ENCODE assay signal across 8 mouse cellular contexts in the genomic region with DNA sequence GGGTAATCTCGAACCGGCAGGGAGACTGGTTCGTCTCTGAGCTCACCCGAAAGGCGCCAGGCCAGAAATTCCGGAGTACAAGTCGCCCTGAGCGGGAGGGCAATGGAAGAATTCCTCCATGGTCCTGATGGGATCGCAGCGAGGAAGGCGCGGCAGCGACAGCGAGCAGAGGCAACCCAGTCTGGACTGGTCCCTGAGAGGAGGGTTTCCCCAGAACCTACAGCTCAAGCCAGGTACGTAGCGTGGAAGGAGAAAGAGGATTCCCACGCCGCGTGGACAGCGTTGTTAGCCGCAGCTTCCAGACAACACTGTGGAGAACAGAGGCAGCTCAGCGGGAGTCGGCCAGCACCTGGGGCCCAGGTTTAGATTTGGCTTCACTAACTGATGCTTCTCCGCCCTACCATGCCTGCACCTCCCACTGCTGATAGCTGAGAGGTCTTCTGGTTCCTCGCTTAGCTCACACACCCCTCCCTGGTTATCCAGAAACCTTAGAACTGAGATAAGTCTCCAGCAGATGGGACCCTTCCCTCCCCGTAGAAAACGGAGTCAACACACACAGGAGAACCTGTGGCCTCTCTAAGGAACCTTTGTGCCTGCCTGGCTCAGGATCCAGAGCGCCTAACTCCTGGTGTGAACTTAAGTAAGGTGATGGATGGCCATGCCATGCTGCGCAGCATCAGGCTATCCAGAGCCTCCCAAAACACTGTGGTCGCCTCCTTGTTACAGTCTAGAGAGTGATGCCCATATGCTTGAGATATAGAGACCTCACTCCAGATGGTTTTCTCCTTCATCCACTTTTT. TPM values are rescaled to one million over a fixed set of nuclear protein-coding genes. Genes with fewer than 3 reads are reported as not detected.
DNase-seq lines count a peak whose midpoint lies in the region; ATAC-seq lines count a peak whose summit lies in the region.

No protein-coding gene starts in this region.

- no peaks in the 10 kb centered on the region for H3K36me3 ChIP-seq in lung, embryonic 16.5 days (ENCODE audit: control insufficient read depth, insufficient read depth, low read length)
- no peaks in the 10 kb centered on the region for H3K36me3 ChIP-seq in hindbrain, embryonic 12.5 days
- no peaks in the 10 kb centered on the region for H3K36me3 ChIP-seq in limb, embryonic 12.5 days

- no peak for DNase-seq in lung, postnatal 36 days
- peak; percentile 13 for DNase-seq in embryo, embryonic 11.5 days (ENCODE audit: low read depth, low spot score)
- peak; percentile 67 for DNase-seq in retina, postnatal 1 day
- no peak for DNase-seq in spleen, postnatal 4 days (ENCODE audit: low spot score in 2 of 2)

- H3K9ac ChIP-seq in lung, embryonic 16.5 days (ENCODE audit: low read length): peak overlapping the region; percentile 46
- H3K9ac ChIP-seq in hindbrain, embryonic 12.5 days: peak overlapping the region; percentile 72
- H3K9ac ChIP-seq in limb, embryonic 12.5 days (replicated peaks): peak overlapping the region; percentile 55; the same call in 1 of the 2 replicates

- WGBS in lung, embryonic 16.5 days: 3% methylated on average over 30 of the region's 30 CpGs
- whole genome bisulfite sequencing in hindbrain, embryonic 12.5 days: 2% methylated on average over 30 of the region's 30 CpGs
- 2% methylated on average over 30 of the region's 30 CpGs for WGBS in limb, embryonic 12.5 days

- peak overlapping the region; percentile 53 for H3K4me3 ChIP-seq in lung, embryonic 16.5 days (ENCODE audit: low read length)
- peak overlapping the region; percentile 57 for H3K4me3 ChIP-seq in hindbrain, embryonic 12.5 days
- H3K4me3 ChIP-seq in limb, embryonic 12.5 days (replicated peaks): peak overlapping the region; percentile 65

- H3K27me3 ChIP-seq in lung, embryonic 16.5 days (ENCODE audit: control insufficient read depth, insufficient read depth, low read depth, low read length): peaks cover 7% of the 10 kb centered on the region
- peaks cover 6% of the 10 kb centered on the region; the same call in 1 of the 2 replicates for H3K27me3 ChIP-seq in hindbrain, embryonic 12.5 days
- H3K27me3 ChIP-seq in limb, embryonic 12.5 days: peaks cover 28% of the 10 kb centered on the region

- H3K27ac ChIP-seq in lung, embryonic 16.5 days (ENCODE audit: low read length): no peak overlapping the region
- peak overlapping the region; percentile 26; the same call in 1 of the 2 replicates for H3K27ac ChIP-seq in hindbrain, embryonic 12.5 days
- H3K27ac ChIP-seq in limb, embryonic 12.5 days: no peak overlapping the region

- H3K4me2 ChIP-seq in lung, embryonic 16.5 days (ENCODE audit: low read depth, low read length): peak overlapping the region; percentile 92
- peak overlapping the region; percentile 88 for H3K4me2 ChIP-seq in hindbrain, embryonic 12.5 days (replicated peaks)
- H3K4me2 ChIP-seq in limb, embryonic 12.5 days: peak overlapping the region; percentile 99

- H3K4me1 ChIP-seq in lung, embryonic 16.5 days (replicated peaks; ENCODE audit: control insufficient read depth, insufficient read depth, low read length): peaks cover 7% of the 10 kb centered on the region; the same call in 1 of the 2 replicates
- H3K4me1 ChIP-seq in hindbrain, embryonic 12.5 days: peaks cover 6% of the 10 kb centered on the region
- H3K4me1 ChIP-seq in limb, embryonic 12.5 days (replicated peaks): peaks cover 8% of the 10 kb centered on the region; the same call in 1 of the 2 replicates

- no peaks in the 10 kb centered on the region for H3K9me3 ChIP-seq in lung, embryonic 16.5 days (ENCODE audit: control insufficient read depth, low read length)
- H3K9me3 ChIP-seq in hindbrain, embryonic 12.5 days (replicated peaks): no peaks in the 10 kb centered on the region
- H3K9me3 ChIP-seq in limb, embryonic 12.5 days: no peaks in the 10 kb centered on the region

- ATAC-seq in lung, embryonic 16.5 days (ENCODE audit: low read depth): 0 out of 2 replicates have a peak, but pooled peaks have one; percentile 20
- peak; percentile 72 for ATAC-seq in hindbrain, embryonic 12.5 days (ENCODE audit: low FRiP score)
- ATAC-seq in limb, embryonic 12.5 days (ENCODE audit: insufficient number of reproducible peaks, insufficient read depth, low FRiP score, low TSS enrichment, low read depth): peak; percentile 29; the same call in 1 of the 2 replicates
- no peak for ATAC-seq in CD4-positive, CD25-positive, alpha-beta regulatory T cell, adult 4 months

RNA-seq across cellular contexts. Expression of gene Galntl6, which starts 0.6 kb away (rescaled TPM):
- polyA plus RNA-seq in lung, embryonic 16.5 days (2015; fragmentation: Nextera tagmentation; extraction: Ambion mirVana): 0.36 and 0.59 TPM in 2 replicates
- 4.0 and 6.1 TPM in 2 replicates for polyA plus RNA-seq in hindbrain, embryonic 12.5 days (2016; fragmentation: Nextera tagmentation; extraction: Ambion mirVana)
- polyA plus RNA-seq in limb, embryonic 12.5 days (2016; fragmentation: Nextera tagmentation; extraction: Ambion mirVana): 1.1 and 1.4 TPM in 2 replicates
- not detected for polyA plus RNA-seq in CD4-positive, CD25-positive, alpha-beta regulatory T cell, adult 4 months (2017; shearing (Covaris generic))

RNA-seq across cellular contexts. Expression of gene BC030500, which starts 1.5 kb away (rescaled TPM):
- 0.39 and 0.60 TPM in 2 replicates for polyA plus RNA-seq in lung, embryonic 16.5 days (2015; fragmentation: Nextera tagmentation; extraction: Ambion mirVana)
- 5.6 TPM in 2 replicates for polyA plus RNA-seq in hindbrain, embryonic 12.5 days (2016; fragmentation: Nextera tagmentation; extraction: Ambion mirVana)
- polyA plus RNA-seq in limb, embryonic 12.5 days (2016; fragmentation: Nextera tagmentation; extraction: Ambion mirVana): 0.65 and 1.1 TPM in 2 replicates
- polyA plus RNA-seq in CD4-positive, CD25-positive, alpha-beta regulatory T cell, adult 4 months (2017; shearing (Covaris generic)): not detected

Comparison
In these comparisons a context has a peak if more than half of its experiments do, and no peak if none do; other contexts are left out.
1. DNase-seq: peak in embryo, embryonic 11.5 days (single experiment) and retina, postnatal 1 day (single experiment); none in lung, postnatal 36 days (single experiment) and spleen, postnatal 4 days (0 of 2).
2. Peak in every context shown above with its lines, with median percentiles within 50 percentile points of each other: H3K4me2 ChIP-seq, H3K4me3 ChIP-seq and H3K9ac ChIP-seq.